Mouse (Mus musculus) MEL (cell line): ENCODE results near the gene Napepld.

ENCODE experiments used
- CHD1 ChIP-seq: IDR thresholded peaks from 2 replicates; pipeline ENCODE4 v1.6.1; 2012; ENCODE audit warnings: low read depth, mild to moderate bottlenecking, inconsistent platforms, low read length, improper control_type of control experiment
- CTCF ChIP-seq, 3 experiments: IDR thresholded peaks in 2 of 3; conservative IDR thresholded peaks in 1 of 3; 2 replicates each; pipeline ENCODE4 v1.5.1; 2011 to 2012; ENCODE audit warnings: low read length in 3 of 3, low read depth in 2 of 3, mild to moderate bottlenecking in 2 of 3, improper control_type of control experiment in 1 of 3, inconsistent platforms in 1 of 3, mixed read lengths in 1 of 3, moderate library complexity in 1 of 3; ENCODE audit not compliant: control insufficient read depth in 1 of 3, insufficient read depth in 1 of 3, poor library complexity in 1 of 3, severe bottlenecking in 1 of 3
- E2F4 ChIP-seq: IDR thresholded peaks from 2 replicates; pipeline ENCODE4 v1.6.1; 2011; ENCODE audit warnings: low read depth, low read length, improper control_type of control experiment, borderline replicate concordance
- ELF1 ChIP-seq: IDR thresholded peaks from 2 replicates; pipeline ENCODE4 v1.6.1; 2014; ENCODE audit warnings: low read depth, mild to moderate bottlenecking, inconsistent platforms, low read length, improper control_type of control experiment, moderate library complexity
- EP300 ChIP-seq, 2 experiments: IDR thresholded peaks; 2 replicates each; pipeline ENCODE4 v1.6.1; 2011; ENCODE audit warnings: improper control_type of control experiment in 2 of 2, low read length in 2 of 2, low read depth in 1 of 2, mild to moderate bottlenecking in 1 of 2
- MAZ ChIP-seq: IDR thresholded peaks from 2 replicates; pipeline ENCODE4 v1.6.1; 2012; ENCODE audit warnings: low read depth, mild to moderate bottlenecking, inconsistent platforms, low read length, improper control_type of control experiment
- MYC ChIP-seq: IDR thresholded peaks from 2 replicates; pipeline ENCODE4 v1.6.1; 2011; ENCODE audit warnings: low read depth, mild to moderate bottlenecking, low read length, improper control_type of control experiment, moderate library complexity
- NELFE ChIP-seq: IDR thresholded peaks from 2 replicates; pipeline ENCODE4 v1.6.1; 2011; ENCODE audit warnings: low read depth, low read length, improper control_type of control experiment
- NRF1 ChIP-seq: IDR thresholded peaks from 2 replicates; pipeline ENCODE4 v1.6.1; 2014; ENCODE audit warnings: low read depth, mild to moderate bottlenecking, inconsistent platforms, low read length, improper control_type of control experiment, moderate library complexity; ENCODE audit not compliant: poor library complexity, insufficient read depth, severe bottlenecking
- POLR2AphosphoS5 ChIP-seq: IDR thresholded peaks from 2 replicates; pipeline ENCODE4 v1.6.1; 2012; ENCODE audit warnings: low read depth, borderline replicate concordance, mild to moderate bottlenecking, inconsistent platforms, low read length, moderate library complexity, mixed read lengths
- TAL1 ChIP-seq: IDR thresholded peaks from 2 replicates; pipeline ENCODE4 v1.6.1; 2012; ENCODE audit warnings: mild to moderate bottlenecking, inconsistent platforms, low read length, moderate library complexity, mixed read lengths
- UBTF ChIP-seq: IDR thresholded peaks from 2 replicates; pipeline ENCODE4 v1.6.1; 2012; ENCODE audit warnings: low read depth, mild to moderate bottlenecking, inconsistent platforms, low read length, improper control_type of control experiment, moderate library complexity, borderline replicate concordance; ENCODE audit not compliant: insufficient read depth
- USF1 ChIP-seq: IDR thresholded peaks from 2 replicates; pipeline ENCODE4 v1.6.1; 2014; ENCODE audit warnings: low read depth, mild to moderate bottlenecking, inconsistent platforms, low read length, improper control_type of control experiment, moderate library complexity
- ZKSCAN1 ChIP-seq: IDR thresholded peaks from 2 replicates; pipeline ENCODE4 v1.6.1; 2012; ENCODE audit warnings: low read depth, mild to moderate bottlenecking, inconsistent platforms, low read length, improper control_type of control experiment, moderate library complexity

DNA sequence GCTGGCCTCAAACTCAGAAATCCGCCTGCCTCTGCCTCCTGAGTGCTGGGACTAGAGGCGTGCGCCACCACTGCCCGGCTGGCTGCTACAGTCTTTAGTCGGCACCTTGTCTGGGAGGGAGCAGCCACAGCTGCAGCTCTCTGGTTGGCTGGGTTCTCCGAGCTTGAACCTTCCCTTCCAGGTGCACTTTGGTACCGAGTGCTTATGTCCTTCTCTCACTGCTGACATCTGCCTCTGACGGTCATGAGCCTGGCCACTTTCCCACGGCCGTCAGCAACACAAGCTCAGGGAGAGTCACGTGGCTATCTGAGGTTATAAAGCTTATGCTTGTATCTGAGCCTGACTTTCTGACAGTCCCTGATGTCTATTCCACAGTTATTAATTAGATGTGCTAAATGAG, 37.9 kb upstream of the Napepld start:
- TF ChIP-seq CTCF (IDR thresholded peaks at IDR 0.05 in 2 of 3, conservative IDR thresholded peaks at IDR 0.05 in 1 of 3; ENCODE audit: control insufficient read depth in 1 of 3, insufficient read depth in 1 of 3, low read depth in 2 of 3, low read length in 3 of 3, poor library complexity in 1 of 3, severe bottlenecking in 1 of 3) (no peak), POLR2AphosphoS5 (no peak), CHD1 (no peak), ZKSCAN1 (no peak), USF1 (no peak), UBTF (no peak), E2F4 (no peak), MYC (no peak), NRF1 (no peak), ELF1 (no peak), TAL1 (no peak), MAZ (no peak), NELFE (no peak), EP300 (IDR thresholded peaks at IDR 0.05; ENCODE audit: low read depth in 1 of 2, low read length in 2 of 2) (no peak)
